Mouse (Mus musculus): Measurements from ENCODE around the gene Zmynd19. TPM values are rescaled to one million over a fixed set of nuclear protein-coding genes. Genes with fewer than 3 reads are reported as not detected.

Gene Zmynd19
- polyA plus RNA-seq (2014; fragmentation: Nextera tagmentation; extraction: Ambion mirVana), result 10.6 and 11.0 TPM in 2 replicates

GRCm38 (mm10) chr2:24949421-24950188 lies at the start of gene Zmynd19:
Gene Zmynd19 (plus strand): TSS chr2:24949792.
- under 1% methylated on average over 96 of the region's 108 CpGs for WGBS
- no peaks in the 10 kb centered on the region for H3K9me3 ChIP-seq (ENCODE audit: control insufficient read depth, low read length)
- H3K36me3 ChIP-seq (ENCODE audit: control insufficient read depth, insufficient read depth, low read length), result peaks cover 30% of the 10 kb centered on the region
- peak; percentile 98 for ATAC-seq (ENCODE audit: insufficient number of reproducible peaks, insufficient read depth, low FRiP score, low read depth)
- peak within 1 kb of the TSS; percentile 68 to 93 for H3K4me3 ChIP-seq (ENCODE audit: control insufficient read depth in 1 of 2, insufficient read depth in 1 of 2, low read depth in 1 of 2, low read length in 2 of 2)
- H3K27me3 ChIP-seq (ENCODE audit: control insufficient read depth, insufficient read depth, low read length), result no peaks in the 10 kb centered on the region
- H3K9ac ChIP-seq (ENCODE audit: low read length), result peak within 1 kb of the TSS; percentile 90
- peak within 1 kb of the TSS; percentile 80 for H3K4me2 ChIP-seq (ENCODE audit: low read length)
- peak within 1 kb of the TSS in 1 of 2 experiments; percentile 65; a peak in 1 of 4 replicates for H3K27ac ChIP-seq (replicated peaks in 1 of 2; ENCODE audit: control insufficient read depth in 1 of 2, insufficient read depth in 1 of 2, low read depth in 2 of 2, low read length in 2 of 2)
- peaks cover 3 to 15% of the 10 kb centered on the region in 2 experiments; a peak in 3 of 4 replicates for H3K4me1 ChIP-seq (ENCODE audit: control insufficient read depth in 2 of 2, insufficient read depth in 2 of 2, low read length in 2 of 2)

DNA sequence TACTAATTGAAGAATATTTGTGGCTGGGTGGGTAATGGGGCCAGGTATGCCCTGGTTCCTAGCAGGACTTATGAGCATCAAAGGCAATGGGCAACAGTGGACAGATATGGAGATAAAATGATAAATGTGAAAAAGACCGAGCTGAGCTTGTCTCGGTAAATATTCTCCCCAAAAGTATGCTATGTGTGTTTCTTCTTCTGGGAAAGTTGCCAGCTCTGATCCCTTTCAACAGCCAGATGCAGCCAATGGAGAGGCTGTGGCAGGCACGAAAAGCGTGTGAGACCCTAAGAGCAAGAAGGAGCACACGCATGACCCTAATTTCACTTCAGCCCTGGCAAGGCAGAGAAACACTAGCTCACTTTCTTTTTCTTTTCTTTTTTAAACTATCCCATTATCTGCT lies 48.5 kb upstream of the Zmynd19 start:
- ATAC-seq (ENCODE audit: insufficient number of reproducible peaks, insufficient read depth, low FRiP score, low read depth), result no peak
- H3K9ac ChIP-seq (ENCODE audit: low read length), result no peak overlapping the region
- no peak overlapping the region for H3K4me2 ChIP-seq (ENCODE audit: low read length)
- H3K27me3 ChIP-seq (ENCODE audit: control insufficient read depth, insufficient read depth, low read length), result no peaks in the 10 kb centered on the region
- H3K36me3 ChIP-seq (ENCODE audit: control insufficient read depth, insufficient read depth, low read length), result peaks cover 5% of the 10 kb centered on the region; the same call in 1 of the 2 replicates
- WGBS, result 43% methylated on average over 5 of the region's 5 CpGs
- H3K9me3 ChIP-seq (ENCODE audit: control insufficient read depth, low read length), result no peaks in the 10 kb centered on the region
- peaks cover 4 to 23% of the 10 kb centered on the region in 2 experiments for H3K4me1 ChIP-seq (ENCODE audit: control insufficient read depth in 2 of 2, insufficient read depth in 2 of 2, low read length in 2 of 2)
- no peak overlapping the region for H3K4me3 ChIP-seq (ENCODE audit: control insufficient read depth in 1 of 2, insufficient read depth in 1 of 2, low read depth in 1 of 2, low read length in 2 of 2)
- no peak overlapping the region for H3K27ac ChIP-seq (replicated peaks in 1 of 2; ENCODE audit: control insufficient read depth in 1 of 2, insufficient read depth in 1 of 2, low read depth in 2 of 2, low read length in 2 of 2)

DNA sequence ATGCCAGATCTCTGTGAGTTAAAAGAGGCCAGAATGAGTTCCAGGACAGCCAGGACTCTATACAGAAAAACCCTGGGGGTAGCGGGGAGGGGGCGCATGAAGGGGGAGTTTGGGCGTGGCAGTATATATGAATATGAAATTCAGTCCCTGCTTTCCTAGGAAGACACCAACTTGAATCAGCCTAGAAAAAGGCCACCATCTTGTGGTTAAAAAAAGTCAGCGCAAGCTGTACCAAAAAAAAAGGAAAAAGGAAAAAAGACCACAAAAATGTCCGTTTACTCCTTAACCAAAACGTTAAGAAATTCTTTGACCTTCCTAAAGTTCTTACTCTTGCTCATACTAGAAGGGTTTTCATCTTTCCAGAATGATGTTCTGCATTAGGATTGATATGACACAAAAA lies 46.6 kb upstream of the Zmynd19 start:
- no peak overlapping the region for H3K9ac ChIP-seq (ENCODE audit: low read length)
- no peak for ATAC-seq (ENCODE audit: insufficient number of reproducible peaks, insufficient read depth, low FRiP score, low read depth)
- peaks cover 4 to 29% of the 10 kb centered on the region in 2 experiments for H3K4me1 ChIP-seq (ENCODE audit: control insufficient read depth in 2 of 2, insufficient read depth in 2 of 2, low read length in 2 of 2)
- no peaks in the 10 kb centered on the region for H3K9me3 ChIP-seq (ENCODE audit: control insufficient read depth, low read length)
- H3K4me3 ChIP-seq (ENCODE audit: control insufficient read depth in 1 of 2, insufficient read depth in 1 of 2, low read depth in 1 of 2, low read length in 2 of 2), result no peak overlapping the region
- whole genome bisulfite sequencing, result 86% methylated on average over 6 of the region's 6 CpGs
- H3K27ac ChIP-seq (replicated peaks in 1 of 2; ENCODE audit: control insufficient read depth in 1 of 2, insufficient read depth in 1 of 2, low read depth in 2 of 2, low read length in 2 of 2), result no peak overlapping the region
- H3K36me3 ChIP-seq (ENCODE audit: control insufficient read depth, insufficient read depth, low read length), result peaks cover under 1% of the 10 kb centered on the region; the same call in 1 of the 2 replicates
- no peaks in the 10 kb centered on the region for H3K27me3 ChIP-seq (ENCODE audit: control insufficient read depth, insufficient read depth, low read length)
- H3K4me2 ChIP-seq (ENCODE audit: low read length), result no peak overlapping the region

DNA sequence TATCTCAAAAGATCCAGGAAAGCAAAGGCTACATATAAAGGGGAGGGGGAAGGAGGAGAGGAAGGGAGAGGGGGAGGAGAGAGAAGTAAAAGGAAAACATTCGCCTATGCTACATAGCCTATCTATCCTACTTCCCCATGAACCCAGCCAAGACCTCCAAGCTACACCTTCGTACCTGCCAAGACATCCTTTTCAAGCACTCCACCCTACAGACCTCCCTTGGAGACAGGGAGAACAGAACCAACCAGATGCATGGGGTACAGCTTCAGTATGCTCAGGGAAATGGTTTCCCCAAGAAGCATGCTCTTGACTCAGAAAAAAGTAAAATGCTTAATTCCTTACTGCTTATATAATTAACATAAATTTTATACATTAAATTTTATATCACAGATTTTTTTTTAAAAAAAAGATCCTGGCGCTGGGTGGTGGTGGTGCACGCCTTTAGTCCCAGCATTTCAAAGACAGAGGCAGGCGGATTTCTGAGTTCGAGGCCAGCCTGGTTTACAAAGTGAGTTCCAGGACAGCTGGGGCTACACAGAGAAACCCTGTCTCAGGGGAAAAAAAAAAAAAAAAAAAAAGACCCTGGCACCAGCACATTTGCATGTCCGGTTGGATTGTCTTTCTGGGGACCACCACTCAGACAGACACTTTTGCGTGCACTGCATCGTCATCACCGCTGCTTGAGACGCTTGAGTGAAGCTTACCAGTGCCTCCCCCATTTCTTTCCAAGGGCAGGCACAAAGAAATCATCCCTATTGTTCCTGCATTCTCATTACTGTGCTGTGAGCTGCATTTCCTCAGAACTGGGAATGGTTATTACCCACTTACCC lies 44.6 kb upstream of the Zmynd19 start:
- H3K4me1 ChIP-seq (ENCODE audit: control insufficient read depth in 2 of 2, insufficient read depth in 2 of 2, low read length in 2 of 2), result peaks cover 4 to 29% of the 10 kb centered on the region in 2 experiments
- H3K27me3 ChIP-seq (ENCODE audit: control insufficient read depth, insufficient read depth, low read length), result no peaks in the 10 kb centered on the region
- no peak overlapping the region for H3K4me2 ChIP-seq (ENCODE audit: low read length)
- no peak overlapping the region for H3K27ac ChIP-seq (replicated peaks in 1 of 2; ENCODE audit: control insufficient read depth in 1 of 2, insufficient read depth in 1 of 2, low read depth in 2 of 2, low read length in 2 of 2)
- H3K36me3 ChIP-seq (ENCODE audit: control insufficient read depth, insufficient read depth, low read length), result no peaks in the 10 kb centered on the region
- H3K9ac ChIP-seq (ENCODE audit: low read length), result no peak overlapping the region
- ATAC-seq (ENCODE audit: insufficient number of reproducible peaks, insufficient read depth, low FRiP score, low read depth), result no peak
- 71% methylated on average over 11 of the region's 11 CpGs for WGBS
- no peak overlapping the region for H3K4me3 ChIP-seq (ENCODE audit: control insufficient read depth in 1 of 2, insufficient read depth in 1 of 2, low read depth in 1 of 2, low read length in 2 of 2)
- H3K9me3 ChIP-seq (ENCODE audit: control insufficient read depth, low read length), result no peaks in the 10 kb centered on the region

- Histone ChIP-seq H3K36me3 (ENCODE audit: control insufficient read depth, insufficient read depth, low read length) (no peaks in the 10 kb centered on the region), H3K4me1 (ENCODE audit: control insufficient read depth in 2 of 2, insufficient read depth in 2 of 2, low read length in 2 of 2) (peaks cover 4 to 29% of the 10 kb centered on the region in 2 experiments), H3K4me3 (ENCODE audit: control insufficient read depth in 1 of 2, insufficient read depth in 1 of 2, low read depth in 1 of 2, low read length in 2 of 2) (no peak overlapping the region), H3K9ac (ENCODE audit: low read length) (no peak overlapping the region), H3K27me3 (ENCODE audit: control insufficient read depth, insufficient read depth, low read length) (no peaks in the 10 kb centered on the region), H3K4me2 (ENCODE audit: low read length) (no peak overlapping the region), H3K9me3 (ENCODE audit: control insufficient read depth, low read length) (no peaks in the 10 kb centered on the region), H3K27ac (replicated peaks in 1 of 2; ENCODE audit: control insufficient read depth in 1 of 2, insufficient read depth in 1 of 2, low read depth in 2 of 2, low read length in 2 of 2) (no peak overlapping the region)
- 26% methylated on average over 2 of the region's 2 CpGs for WGBS
- ATAC-seq (ENCODE audit: insufficient number of reproducible peaks, insufficient read depth, low FRiP score, low read depth), result no peak
Measured at GRCm38 (mm10) chr2:24905653-24906155, 43.9 kb upstream of the Zmynd19 start.

GRCm38 (mm10) chr2:24910481-24910880 lies 39.1 kb upstream of the Zmynd19 start:
- peaks cover 0 to 10% of the 10 kb centered on the region in 2 experiments; a peak in 3 of 4 replicates for H3K4me1 ChIP-seq (ENCODE audit: control insufficient read depth in 2 of 2, insufficient read depth in 2 of 2, low read length in 2 of 2)
- peaks cover 9% of the 10 kb centered on the region; the same call in 1 of the 2 replicates for H3K36me3 ChIP-seq (ENCODE audit: control insufficient read depth, insufficient read depth, low read length)
- ATAC-seq (ENCODE audit: insufficient number of reproducible peaks, insufficient read depth, low FRiP score, low read depth), result no peak
- no peak overlapping the region for H3K9ac ChIP-seq (ENCODE audit: low read length)
- H3K27me3 ChIP-seq (ENCODE audit: control insufficient read depth, insufficient read depth, low read length), result no peaks in the 10 kb centered on the region
- H3K4me3 ChIP-seq (ENCODE audit: control insufficient read depth in 1 of 2, insufficient read depth in 1 of 2, low read depth in 1 of 2, low read length in 2 of 2), result no peak overlapping the region
- H3K27ac ChIP-seq (replicated peaks in 1 of 2; ENCODE audit: control insufficient read depth in 1 of 2, insufficient read depth in 1 of 2, low read depth in 2 of 2, low read length in 2 of 2), result no peak overlapping the region
- no peak overlapping the region for H3K4me2 ChIP-seq (ENCODE audit: low read length)
- H3K9me3 ChIP-seq (ENCODE audit: control insufficient read depth, low read length), result no peaks in the 10 kb centered on the region
- WGBS, result 90% methylated on average over 4 of the region's 4 CpGs

DNA sequence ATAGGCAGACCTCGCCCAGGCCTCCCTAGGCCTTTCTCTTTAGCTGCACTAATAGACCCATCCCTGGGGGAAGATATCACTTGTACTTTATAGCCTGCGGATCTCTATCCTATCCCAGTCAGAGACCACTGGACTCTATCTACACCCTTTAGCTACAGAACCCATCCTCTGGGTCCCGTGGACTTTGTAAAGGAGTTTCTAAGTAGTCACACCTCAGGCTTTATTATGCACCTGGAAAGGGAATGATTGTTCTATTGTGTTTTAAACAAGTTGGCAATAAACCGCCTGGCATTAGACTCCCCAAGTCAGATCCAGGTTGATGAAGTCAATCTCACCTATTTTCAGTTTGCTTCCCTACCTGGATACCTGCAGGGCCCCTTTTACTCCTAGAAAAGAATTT lies 37.4 kb upstream of the Zmynd19 start:
- Histone ChIP-seq H3K9ac (ENCODE audit: low read length) (no peak overlapping the region), H3K4me2 (ENCODE audit: low read length) (no peak overlapping the region), H3K4me3 (ENCODE audit: control insufficient read depth in 1 of 2, insufficient read depth in 1 of 2, low read depth in 1 of 2, low read length in 2 of 2) (no peak overlapping the region), H3K9me3 (ENCODE audit: control insufficient read depth, low read length) (no peaks in the 10 kb centered on the region), H3K36me3 (ENCODE audit: control insufficient read depth, insufficient read depth, low read length) (peaks cover 9% of the 10 kb centered on the region; the same call in 1 of the 2 replicates), H3K4me1 (ENCODE audit: control insufficient read depth in 2 of 2, insufficient read depth in 2 of 2, low read length in 2 of 2) (peaks cover 0 to under 1% of the 10 kb centered on the region in 2 experiments; a peak in 1 of 4 replicates), H3K27ac (replicated peaks in 1 of 2; ENCODE audit: control insufficient read depth in 1 of 2, insufficient read depth in 1 of 2, low read depth in 2 of 2, low read length in 2 of 2) (no peak overlapping the region), H3K27me3 (ENCODE audit: control insufficient read depth, insufficient read depth, low read length) (no peaks in the 10 kb centered on the region)
- 89% methylated on average over 4 of the region's 4 CpGs for WGBS
- no peak for ATAC-seq (ENCODE audit: insufficient number of reproducible peaks, insufficient read depth, low FRiP score, low read depth)

Data from heart, embryonic 14.5 days (tissue).